Mouse (Mus musculus): ENCODE measurements at regions not wholly inside any gene's neighbourhood (a gene's known extent, or its start where the extent isn't known, plus 50 kb on each side); places are given as distances from the start of the nearest gene placed in this dataset.

GRCm38 (mm10) chr7:70483536-70483935, 117.0 kb upstream of the Nr2f2 start:
- no peak for ATAC-seq (ENCODE audit: low TSS enrichment)

- ATAC-seq (ENCODE audit: low TSS enrichment): no peak
These were observed 115.3 kb upstream of the Nr2f2 start for GRCm38 (mm10) chr7:70481880-70482279.

GRCm38 (mm10) chr7:70472786-70473185, 106.3 kb upstream of the Nr2f2 start:
- no peak for ATAC-seq (ENCODE audit: low TSS enrichment)

GRCm38 (mm10) chr7:70470557-70470956, 104.0 kb upstream of the Nr2f2 start:
- ATAC-seq (ENCODE audit: low TSS enrichment): no peak

GRCm38 (mm10) chr7:70462131-70462530, 95.6 kb upstream of the Nr2f2 start:
- no peak for ATAC-seq (ENCODE audit: low TSS enrichment)

GRCm38 (mm10) chr7:70454525-70454924, 88.0 kb upstream of the Nr2f2 start:
- ATAC-seq (ENCODE audit: low TSS enrichment): no peak

GRCm38 (mm10) chr7:70452816-70453215, 86.3 kb upstream of the Nr2f2 start:
- no peak for ATAC-seq (ENCODE audit: low TSS enrichment)

- no peak for ATAC-seq (ENCODE audit: low TSS enrichment)
These were observed 72.4 kb upstream of the Nr2f2 start for GRCm38 (mm10) chr7:70438908-70439307.

- no peak for ATAC-seq (ENCODE audit: low TSS enrichment)
These were observed 67.3 kb upstream of the Nr2f2 start for GRCm38 (mm10) chr7:70433838-70434237.

- no peak for ATAC-seq (ENCODE audit: low TSS enrichment)
These were observed 66.8 kb upstream of the Nr2f2 start for GRCm38 (mm10) chr7:70433358-70433757.

- ATAC-seq (ENCODE audit: low TSS enrichment): no peak
These were observed 65.2 kb upstream of the Nr2f2 start for GRCm38 (mm10) chr7:70431712-70432111.

GRCm38 (mm10) chr7:70429326-70429725, 62.8 kb upstream of the Nr2f2 start:
- no peak for ATAC-seq (ENCODE audit: low TSS enrichment)

GRCm38 (mm10) chr7:70424231-70424620, 57.7 kb upstream of the Nr2f2 start:
- ATAC-seq (ENCODE audit: low TSS enrichment): no peak

GRCm38 (mm10) chr7:70423524-70424230, 57.1 kb upstream of the Nr2f2 start:
- ATAC-seq (ENCODE audit: low TSS enrichment): no peak

GRCm38 (mm10) chr7:70416185-70416941, 49.8 kb upstream of the Nr2f2 start:
- ATAC-seq (ENCODE audit: low TSS enrichment): no peak
